Mouse (Mus musculus) fibroblast of lung, adult 2 months (primary cell): ENCODE results near the gene Adrb1.
A peak's percentile ranks its signal among the peaks of the same experiment; 100 is the strongest.

Experiments
- DNase-seq: peaks from one replicate; pipeline ENCODE4 v3.0.0-alpha.2; 2011; ENCODE audit warnings: low read depth

Gene Adrb1

DNA sequence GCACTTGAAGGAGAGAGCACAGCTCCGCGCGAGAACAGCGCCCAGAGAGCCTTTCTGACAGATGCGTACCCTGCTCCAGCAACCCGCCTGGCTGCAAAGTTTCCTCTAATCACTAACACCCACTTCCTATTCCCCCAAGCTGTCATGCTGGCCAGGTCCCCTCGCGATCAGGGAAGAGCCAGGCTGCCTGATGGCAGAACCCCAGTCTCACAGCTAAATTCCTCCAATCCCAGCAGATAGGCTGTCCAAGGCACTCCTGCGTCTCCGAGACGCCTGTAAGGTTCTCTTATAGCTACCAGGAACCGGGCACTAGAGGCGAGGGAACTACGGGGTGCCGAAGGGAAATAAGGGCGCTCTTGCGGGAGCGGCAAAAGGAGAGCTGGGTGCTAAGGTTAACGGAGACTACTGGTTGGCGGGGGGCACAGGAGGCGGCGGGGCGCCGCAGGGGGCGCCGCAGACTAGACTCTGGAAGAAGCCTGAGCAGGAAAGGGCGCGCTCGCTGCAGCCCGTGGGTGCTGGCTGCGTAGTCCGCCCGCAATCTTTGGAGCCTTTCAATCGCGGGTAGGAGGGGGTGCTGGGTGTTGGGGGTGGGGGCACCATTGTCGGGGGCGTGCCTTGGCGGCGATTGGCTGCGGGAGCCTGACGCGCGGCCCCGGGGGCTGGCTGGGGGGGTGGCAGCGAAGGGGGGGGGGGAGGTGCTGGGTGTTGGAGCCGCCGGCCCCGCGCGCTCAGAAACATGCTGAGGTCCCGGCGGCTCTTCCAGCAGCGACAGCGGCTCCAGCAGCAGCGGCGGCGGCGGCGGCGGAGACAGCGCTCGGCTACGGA is at the start of gene Adrb1:
Adrb1 (plus strand) TSS at position 813 of the 825 bp plus-strand sequence.
- no peak for DNase-seq

DNA sequence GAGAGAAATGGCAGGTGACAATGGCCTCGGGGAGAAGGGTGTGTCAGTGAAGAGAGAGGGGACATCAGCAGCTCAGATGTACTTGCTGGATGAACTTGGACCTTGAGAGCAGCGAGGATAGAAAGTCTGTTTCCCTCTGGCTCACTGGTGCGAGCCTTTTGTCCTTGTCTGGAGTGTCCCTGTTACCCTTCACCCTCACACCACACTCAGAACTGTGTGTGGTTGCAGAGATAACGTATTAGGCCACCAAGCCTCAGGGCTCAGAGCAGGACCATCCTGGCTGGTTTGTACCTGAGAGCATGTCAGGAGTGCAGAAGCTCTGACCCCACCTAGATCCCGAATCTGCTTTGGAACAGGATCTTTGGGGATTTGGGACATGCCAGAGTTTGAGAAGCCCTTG is 46.3 kb upstream of the Adrb1 start:
- no peak for DNase-seq

DNA sequence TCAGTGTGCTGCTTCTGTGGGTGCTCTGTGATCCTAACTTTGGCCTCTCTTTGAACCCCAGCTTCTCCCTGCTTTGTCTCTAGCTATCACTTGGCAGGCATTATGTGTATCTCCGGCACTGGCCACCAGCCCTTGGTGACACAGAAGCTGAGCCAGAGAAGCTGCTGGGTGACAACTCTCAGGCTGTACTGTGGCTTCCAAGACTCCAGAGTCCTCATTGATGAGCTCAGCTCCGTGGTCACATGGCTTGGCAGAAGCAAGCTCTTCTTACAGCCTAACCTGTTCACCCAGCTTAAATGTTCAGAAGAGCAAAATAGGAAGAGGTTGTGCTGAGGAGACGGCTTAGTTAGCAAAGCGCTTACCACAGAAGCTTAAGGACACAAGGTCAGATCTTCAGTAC is 45.5 kb upstream of the Adrb1 start:
- no peak for DNase-seq

DNA sequence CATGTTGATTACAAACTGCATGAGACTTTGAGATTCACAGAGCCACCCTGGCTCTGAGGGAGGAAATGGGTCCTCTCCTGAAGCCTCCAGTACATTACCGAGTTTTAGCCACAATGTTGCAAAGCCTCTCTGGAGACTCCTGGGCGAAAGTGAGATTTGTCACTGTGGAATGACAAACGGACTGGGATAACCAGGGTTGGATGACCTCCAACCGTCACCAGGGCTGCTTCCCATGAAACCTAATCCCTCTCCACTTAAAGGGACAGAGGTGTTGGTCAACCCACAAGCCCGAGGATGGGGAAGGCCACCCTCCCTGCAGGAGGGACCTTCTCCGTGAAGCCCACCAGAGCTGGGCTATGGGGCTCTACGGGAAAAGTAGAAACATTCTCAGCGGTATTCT is 44.4 kb upstream of the Adrb1 start:
- no peak for DNase-seq

DNA sequence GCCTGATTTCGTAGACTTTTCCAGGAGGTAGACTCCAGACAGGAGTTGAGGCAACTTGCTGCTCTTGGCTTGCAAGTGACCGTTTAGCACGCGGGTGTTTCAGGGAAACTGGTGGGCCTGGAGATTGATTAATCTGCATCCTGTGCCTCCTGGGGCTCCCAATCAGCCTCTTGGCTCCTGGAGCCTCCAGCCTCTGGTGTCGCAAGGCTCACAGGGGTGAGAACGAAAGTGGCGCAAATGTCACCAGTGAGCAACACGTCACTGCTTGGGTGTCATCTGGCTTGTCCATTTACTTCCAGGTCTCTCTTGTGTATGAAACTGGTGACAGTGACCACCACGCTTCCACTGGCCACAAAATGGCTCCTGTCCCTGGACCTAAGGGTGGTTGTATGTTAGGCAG is 43.5 kb upstream of the Adrb1 start:
- no peak for DNase-seq

DNA sequence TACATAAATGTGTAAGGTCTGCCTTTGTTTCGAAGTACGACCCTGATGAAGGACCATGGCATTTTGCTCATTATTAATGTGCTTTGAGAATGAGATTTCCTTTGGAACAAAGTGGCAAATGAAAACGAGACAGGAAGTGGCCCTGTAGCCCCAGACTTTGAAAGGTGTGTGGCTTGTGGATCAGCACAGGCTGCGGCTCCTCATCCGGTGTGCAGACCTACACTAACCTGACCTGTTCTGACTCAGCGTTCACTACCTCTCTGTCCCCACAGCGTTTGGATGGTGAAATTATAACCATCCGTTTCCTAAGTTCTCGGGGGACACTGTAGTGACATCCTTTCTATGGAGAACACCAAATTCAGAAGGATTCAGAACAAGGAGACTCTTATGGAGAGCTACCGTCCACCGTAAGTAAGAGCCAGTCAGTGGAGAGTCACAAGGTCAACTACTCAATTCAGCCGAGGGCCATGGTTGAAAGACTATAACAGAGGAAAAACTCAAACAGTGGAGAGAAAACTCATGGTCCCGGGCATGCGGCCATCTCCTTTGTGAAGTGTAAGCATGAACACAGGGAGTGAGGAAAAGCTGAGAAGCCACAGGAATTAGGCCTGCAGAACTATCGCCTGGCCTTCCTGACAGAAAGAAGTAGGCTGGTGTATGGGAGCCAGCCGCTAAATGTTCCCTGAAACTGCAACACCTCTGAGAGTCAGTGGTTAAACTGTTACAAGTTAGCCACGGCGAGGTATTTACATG is 42.6 kb upstream of the Adrb1 start:
- DNase-seq = peak; percentile 89

DNA sequence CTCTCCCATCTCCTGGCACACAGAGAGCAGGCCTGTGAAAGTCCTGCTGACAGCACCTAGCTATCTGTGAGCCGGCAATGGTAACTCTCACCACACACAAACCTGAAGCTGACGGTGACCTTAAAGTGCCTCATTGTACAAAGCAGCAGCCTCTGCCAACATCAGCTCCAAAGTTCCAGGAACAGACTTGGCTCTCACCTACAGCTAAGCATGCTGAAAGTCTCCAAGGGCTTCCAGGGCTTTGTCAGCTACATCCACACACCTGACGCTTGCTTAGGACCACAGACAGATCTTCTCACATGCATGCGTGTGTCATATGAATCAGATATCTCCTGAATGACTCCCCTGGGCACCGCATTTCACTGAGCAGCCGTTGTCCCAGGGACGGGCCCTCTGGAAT is 42.0 kb upstream of the Adrb1 start:
- no peak for DNase-seq

DNA sequence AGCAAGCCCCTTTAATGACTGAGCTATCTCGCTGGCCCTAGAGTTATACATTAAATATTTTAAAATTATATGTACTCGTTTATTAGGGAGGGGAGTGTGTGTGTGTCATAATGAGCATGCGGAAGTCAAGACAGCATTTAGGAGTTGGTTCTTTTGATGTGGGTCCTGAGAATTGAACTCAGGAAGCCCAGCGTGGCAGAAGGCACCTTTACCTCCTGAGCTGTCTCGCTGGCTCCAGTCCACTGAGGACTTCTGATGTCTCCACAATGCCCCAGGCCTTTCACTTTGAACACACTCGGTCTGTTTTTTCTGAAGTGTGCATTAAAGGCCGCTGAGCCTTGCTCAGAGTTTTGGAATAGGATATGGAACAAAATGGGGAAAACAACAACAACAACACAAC is 39.7 kb upstream of the Adrb1 start:
- no peak for DNase-seq

DNA sequence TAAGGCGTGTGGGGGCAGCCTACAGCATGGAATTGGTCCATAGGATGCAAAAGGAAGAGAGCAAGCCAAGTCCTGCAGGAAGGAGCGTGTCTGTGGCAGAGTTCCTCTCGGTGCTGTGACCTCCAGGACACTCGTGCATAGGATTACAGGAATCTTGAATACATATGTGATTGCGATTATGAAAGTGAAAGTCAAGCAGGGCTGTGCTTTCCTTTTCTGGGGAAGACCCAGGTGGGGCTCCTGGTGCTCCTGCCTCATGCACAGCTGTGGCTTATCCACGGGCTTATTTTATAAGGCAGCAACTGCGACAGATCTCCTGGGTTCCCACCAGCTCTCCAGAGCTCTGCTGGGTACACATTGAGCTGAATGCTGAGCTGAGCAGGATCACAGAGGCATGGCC is 39.2 kb upstream of the Adrb1 start:
- DNase-seq = no peak

DNA sequence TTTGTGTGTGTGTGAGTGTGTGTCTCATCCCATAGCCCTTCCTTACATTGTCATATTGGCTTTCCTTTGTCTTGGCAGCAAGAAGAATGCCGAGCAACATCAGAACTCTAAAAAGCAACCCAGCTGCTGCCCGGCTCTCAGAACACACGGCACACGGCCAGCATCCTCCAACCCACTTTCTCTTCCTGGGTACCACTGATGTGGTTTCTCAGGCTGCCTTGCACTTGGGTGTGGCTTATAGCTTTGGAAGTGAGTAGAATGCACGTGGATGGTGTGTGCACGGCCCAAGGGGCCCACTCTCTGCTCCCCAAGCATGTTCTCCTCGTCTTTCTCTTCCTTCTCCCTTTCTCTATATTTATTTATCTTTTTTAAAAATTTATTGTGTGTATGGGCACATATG is 36.5 kb upstream of the Adrb1 start:
- DNase-seq = no peak

DNA sequence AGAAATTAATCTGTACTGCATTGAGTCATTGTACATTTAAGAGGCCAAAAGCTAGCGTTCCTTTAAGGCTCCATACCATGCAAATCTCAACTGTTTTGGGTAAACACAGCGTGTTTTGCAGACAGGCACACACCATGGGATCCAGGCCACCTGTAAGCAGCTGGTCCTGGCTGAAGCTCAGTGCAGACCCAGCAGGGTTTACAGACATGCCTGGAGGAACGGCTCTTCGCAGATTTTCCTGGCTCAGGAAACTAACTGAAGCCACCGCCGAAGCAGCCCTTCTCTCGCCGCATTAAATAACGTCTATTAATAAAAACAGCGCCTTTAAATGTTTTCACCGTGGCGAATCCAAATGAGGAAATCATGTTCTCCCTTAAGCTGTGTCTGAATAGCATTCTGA is 35.8 kb upstream of the Adrb1 start:
- no peak for DNase-seq

DNA sequence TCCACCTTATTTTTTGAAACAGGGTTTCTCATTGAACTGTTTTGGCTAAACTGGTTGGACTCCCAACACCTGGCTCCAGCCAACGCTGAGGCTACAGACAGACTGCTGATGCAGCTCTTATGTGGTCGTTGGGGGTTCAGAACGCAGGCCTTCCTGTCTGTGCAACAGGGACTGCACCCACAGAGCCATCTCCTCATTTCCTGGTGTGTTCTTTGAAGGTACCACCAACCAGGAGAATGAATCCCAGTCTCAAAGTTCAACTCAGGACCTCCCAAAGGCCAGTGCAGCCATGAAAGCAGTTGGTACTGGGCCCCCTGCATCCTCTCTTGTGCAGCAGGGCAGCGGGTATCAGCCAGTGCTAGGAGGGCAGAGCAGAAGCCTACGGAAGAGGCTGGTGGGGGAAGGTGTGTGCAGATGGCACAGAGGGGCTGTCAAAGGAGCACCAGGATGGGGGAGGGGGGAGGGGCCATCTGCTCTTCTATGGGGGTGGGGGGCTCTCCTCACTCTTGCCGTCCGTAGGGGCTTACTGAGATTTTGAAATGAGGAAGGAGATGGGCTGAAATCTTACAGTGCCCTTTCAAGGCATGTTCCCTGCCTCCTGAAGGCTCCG is 34.9 kb upstream of the Adrb1 start:
- DNase-seq = no peak

DNA sequence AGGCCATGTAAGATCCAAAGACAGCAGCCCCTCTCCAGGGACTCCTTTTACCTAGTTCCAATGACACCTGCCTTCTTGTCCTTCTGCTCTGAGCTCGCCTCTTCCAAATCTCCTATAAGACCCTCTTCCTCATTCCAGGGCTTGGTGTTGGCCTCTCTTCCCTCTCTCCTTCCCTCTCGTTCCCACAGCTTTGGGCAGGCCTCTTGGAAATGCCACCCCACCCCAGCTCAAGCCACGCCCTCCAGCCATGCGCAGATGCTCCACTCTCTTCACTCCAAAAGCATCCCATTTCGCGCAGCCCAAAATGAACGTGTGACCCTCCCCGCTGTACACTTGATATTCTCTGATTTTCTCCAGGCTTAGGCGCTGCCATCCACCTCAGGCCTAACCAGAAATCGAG is 34.3 kb upstream of the Adrb1 start:
- no peak for DNase-seq

DNA sequence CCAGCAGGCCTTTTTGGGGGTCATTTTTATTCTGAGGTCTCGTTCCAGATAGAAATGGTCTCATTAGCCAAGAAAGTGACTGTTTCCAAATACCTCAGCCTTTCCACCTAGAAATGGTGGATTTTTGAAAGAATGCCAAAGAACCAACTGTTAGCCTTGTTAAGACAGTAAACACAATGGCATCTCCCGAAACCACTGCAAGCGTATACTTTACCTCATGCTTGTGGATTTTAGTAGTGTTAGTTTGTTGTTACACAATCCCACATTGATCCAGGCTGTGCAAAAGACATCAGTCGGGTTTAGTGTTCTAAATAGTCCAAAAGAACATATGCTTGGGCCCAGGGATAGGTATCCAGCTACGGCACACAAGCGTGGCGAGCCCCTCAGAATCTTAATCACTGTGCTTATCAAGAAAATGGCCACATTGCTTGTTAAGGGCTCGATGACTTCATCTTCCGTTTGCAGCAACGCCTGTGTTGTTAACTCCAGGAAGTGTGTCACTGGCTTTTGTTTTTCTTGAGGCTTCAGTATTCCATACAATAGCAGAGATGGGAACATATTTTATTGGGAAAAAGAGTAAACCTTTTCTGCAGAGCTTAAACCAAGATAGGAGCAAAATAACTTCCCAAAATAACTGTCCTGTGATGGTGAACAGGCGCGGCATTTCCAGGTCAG is 33.2 kb upstream of the Adrb1 start:
- no peak for DNase-seq

DNA sequence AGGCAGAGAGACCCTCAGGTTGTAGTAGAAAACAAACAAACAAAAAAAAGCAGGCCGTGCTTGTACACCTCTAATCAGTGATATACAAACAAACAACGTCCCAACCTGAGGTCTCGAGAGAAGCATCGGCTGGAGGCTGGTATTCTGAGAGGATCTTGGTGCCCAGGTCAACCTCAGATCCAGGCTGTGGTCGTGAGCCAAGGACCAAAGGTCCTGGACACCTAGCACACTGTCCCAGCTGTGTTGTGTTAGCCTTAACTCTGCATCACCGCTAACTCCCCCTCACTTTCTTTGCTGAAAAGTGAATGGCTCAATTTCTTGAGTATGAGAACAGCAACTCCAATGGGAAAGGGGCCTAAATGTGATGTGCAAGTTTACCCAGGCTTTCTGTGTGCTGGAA is 32.5 kb upstream of the Adrb1 start:
- DNase-seq = no peak

DNA sequence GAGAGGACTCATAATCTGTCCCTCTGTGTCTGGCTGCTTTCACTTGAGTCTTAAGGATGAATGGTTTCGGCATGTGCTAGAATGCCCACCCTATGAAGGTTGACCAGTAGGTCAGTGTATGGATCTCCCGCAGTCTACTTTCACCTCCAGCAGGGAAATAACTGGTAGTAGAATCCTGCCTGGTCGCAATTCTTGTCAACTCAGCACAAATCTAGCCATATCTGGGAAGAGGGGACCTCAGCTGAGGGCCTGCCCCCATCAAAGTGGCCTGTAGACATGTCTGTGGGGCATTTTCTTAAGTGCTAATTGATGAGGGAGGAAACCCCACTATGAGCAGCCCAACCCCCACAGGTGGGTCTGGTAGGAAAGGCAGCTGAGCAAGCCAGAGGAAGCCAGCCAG is 30.9 kb upstream of the Adrb1 start:
- no peak for DNase-seq

DNA sequence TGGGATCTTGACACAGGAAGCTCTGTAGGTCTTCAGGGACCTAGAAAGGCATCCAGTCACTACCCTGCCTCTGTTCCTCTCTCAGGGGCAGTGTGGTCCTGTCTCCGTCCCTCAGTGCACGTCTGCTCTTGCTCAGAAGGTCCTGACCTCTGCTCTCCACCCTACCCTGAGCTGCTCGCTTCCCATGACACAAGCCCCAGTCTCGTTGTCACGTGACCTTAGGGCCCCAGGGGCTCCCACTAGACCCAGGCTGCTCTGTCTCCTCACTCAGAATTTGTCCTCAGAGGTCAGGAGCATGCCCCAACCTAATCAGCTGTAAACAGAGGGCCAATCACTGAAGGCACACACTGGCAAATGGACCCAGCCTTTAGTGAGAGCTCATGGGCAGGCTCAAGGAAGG is 29.5 kb upstream of the Adrb1 start:
- no peak for DNase-seq

DNA sequence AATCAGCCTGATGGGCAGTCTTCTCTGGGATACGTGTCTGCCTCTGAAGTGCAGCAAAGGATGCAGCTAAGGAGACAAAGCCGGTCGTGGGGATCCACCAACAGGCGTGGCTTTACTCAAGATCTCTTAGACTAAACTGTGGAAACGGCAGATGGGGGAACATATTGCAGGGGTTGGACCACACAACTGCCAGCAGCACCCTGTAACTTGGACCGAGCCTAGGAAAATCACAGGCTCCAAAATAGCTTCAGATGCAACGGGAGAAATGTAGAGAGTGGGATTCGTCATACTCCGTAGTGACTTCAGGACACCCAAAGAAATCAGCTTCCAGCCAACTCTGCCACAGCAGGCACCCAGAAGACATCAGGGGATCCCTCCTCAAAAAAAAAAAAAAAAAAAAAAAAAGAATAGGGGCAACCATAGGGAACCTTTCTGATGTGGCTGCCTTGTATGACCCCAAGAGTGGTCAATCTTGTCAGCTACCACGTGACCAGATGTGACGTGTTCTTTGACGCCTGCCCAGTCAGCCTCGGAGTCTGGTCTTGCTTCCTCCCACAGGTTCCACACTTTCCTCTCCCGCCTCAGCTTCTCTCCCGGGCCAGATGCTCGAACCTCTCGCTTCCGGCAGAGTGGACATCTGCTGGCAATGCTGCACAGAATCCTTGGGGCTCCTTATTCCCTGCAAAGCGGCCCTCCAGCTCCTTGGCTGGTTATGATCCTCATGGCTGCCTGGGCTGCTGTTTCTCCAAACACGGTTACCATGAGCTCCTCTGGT is 24.4 kb upstream of the Adrb1 start:
- DNase-seq = no peak

DNA sequence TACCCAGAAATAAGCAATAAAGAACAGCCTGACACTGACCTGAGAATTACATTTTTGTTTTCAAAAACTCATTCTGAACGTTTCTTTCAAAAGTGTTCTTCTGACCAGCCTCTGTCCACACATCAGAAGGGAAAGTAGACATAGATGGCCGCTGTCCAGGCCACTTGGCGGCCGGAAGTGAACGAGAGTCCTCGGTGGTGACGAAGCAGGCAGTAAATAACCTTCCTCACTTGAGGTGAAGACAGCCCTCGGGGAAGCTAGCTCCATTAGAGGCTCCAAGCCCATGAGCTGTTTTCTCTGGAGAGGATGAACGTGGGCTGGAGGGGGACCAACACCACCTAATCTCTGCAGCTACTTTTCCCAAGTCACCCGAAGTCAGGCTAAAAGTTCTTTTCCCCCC is 21.2 kb upstream of the Adrb1 start:
- peak; percentile 57 for DNase-seq

DNA sequence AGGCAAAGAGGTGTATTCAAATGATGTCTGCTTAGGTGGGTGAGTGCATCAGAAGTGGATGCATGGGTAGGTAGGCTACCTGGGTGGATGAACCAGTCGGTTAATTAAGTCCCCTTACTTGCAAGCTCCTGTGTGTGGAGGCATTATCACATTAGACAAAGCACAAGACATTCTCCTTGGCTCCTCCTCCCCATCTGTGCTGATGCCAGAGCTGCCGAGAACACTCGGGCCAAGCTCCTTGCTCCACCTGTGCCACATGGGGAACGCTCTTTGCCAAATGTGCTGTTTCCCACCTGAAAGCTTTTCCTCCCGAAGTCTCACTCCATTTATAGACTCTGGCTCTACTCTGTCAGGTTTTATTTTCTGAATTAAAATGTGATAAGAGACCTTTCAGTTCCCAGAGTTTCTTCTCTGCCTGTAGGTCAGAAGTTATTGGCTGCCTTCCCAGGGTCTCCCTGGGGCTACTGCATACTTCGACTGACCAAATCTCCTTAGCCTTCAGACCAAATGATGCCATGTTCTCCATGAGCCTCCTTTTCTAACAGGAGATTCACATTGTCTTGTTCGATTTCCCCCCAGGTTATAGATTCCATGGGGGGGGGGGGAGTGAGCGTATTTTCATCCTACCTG is 20.5 kb upstream of the Adrb1 start:
- DNase-seq = no peak

DNA sequence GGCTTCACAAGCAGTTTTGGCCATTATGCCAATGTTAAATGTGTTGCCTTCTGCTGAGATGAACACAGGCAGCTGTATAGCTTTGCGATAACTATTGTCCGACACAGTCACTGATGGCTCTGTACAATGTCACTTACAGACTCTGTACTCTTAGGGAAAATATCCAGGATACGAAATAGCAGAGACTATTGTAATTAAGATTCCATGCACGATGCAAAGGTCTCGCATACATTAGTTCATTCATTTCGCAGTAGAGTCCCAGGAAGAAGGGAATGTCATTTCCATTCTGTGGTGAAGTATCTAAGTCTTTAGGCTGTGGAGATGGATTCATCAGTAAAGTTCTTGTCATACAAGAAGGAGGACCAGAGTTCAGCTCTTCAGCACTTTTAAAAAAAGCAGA is 20.0 kb upstream of the Adrb1 start:
- DNase-seq = no peak
